Mouse (Mus musculus) neural tube, embryonic 15.5 days (tissue): Measurements from ENCODE around the gene Gm20388. TPM values are rescaled to one million over a fixed set of nuclear protein-coding genes. Genes with fewer than 3 reads are reported as not detected.
A peak's percentile ranks its signal among the peaks of the same experiment; 100 is the strongest.

ENCODE experiments used
- ATAC-seq: fragments of 200-750 bp; cut with Nextera tagmentation; 2 replicates; pipeline ENCODE4 v1.8.0; 2017; ENCODE audit warnings: mild to moderate bottlenecking, moderate TSS enrichment, moderate library complexity; ENCODE audit not compliant: low FRiP score
- H3K27ac ChIP-seq: fragments of 300-500 bp; sonication (generic); replicated peaks from 2 replicates; pipeline ENCODE4 v1.5.1; 2015; ENCODE audit warnings: mild to moderate bottlenecking, inconsistent platforms
- H3K27me3 ChIP-seq: fragments of 300-500 bp; sonication (generic); replicated peaks from 2 replicates; pipeline ENCODE4 v1.6.1; 2015; ENCODE audit warnings: inconsistent platforms
- H3K36me3 ChIP-seq: fragments of 300-500 bp; sonication (generic); 2 replicates; pipeline ENCODE4 v1.6.1; 2015; ENCODE audit warnings: inconsistent platforms
- H3K4me1 ChIP-seq: fragments of 300-500 bp; sonication (generic); 2 replicates; pipeline ENCODE4 v1.6.1; 2015; ENCODE audit warnings: inconsistent platforms
- H3K4me2 ChIP-seq: fragments of 300-500 bp; sonication (generic); 2 replicates; pipeline ENCODE4 v1.6.1; 2015; ENCODE audit warnings: inconsistent platforms, mild to moderate bottlenecking, moderate library complexity
- H3K4me3 ChIP-seq: fragments of 300-500 bp; sonication (generic); replicated peaks from 2 replicates; pipeline ENCODE4 v1.5.1; 2015; ENCODE audit warnings: mild to moderate bottlenecking, inconsistent platforms
- H3K9ac ChIP-seq: fragments of 300-500 bp; sonication (generic); replicated peaks from 2 replicates; pipeline ENCODE4 v1.6.1; 2015; ENCODE audit warnings: mild to moderate bottlenecking, inconsistent platforms
- H3K9me3 ChIP-seq: fragments of 300-500 bp; sonication (generic); replicated peaks from 2 replicates; pipeline ENCODE4 v1.6.1; 2016; ENCODE audit warnings: inconsistent platforms
- WGBS: fragments of 180-500 bp; shearing (Covaris S2); methylation state at CpG from one replicate; pipeline ENCODE4 v1.1.7; 2015; ENCODE audit warnings: mixed read lengths; 5-methylcytosine and 5-hydroxymethylcytosine counted together
- polyA plus RNA-seq: library from polyadenylated mRNA; unstranded; fragments of >200 nt; fragmentation: Nextera tagmentation; extraction: Ambion mirVana; gene quantifications from 2 replicates; pipeline ENCODE4 v1.2.1, GENCODE M21; 2015

The Gm20388 gene
- polyA plus RNA-seq, 1 experiment from 2014 or later = not detected

- Histone ChIP-seq H3K4me3 (no peak overlapping the region), H3K36me3 (no peaks in the 10 kb centered on the region), H3K9ac (no peak overlapping the region), H3K9me3 (no peaks in the 10 kb centered on the region), H3K27ac (0 out of 2 replicates have a peak overlapping the region, but pooled peaks have one; percentile 60), H3K4me1 (peaks cover 50% of the 10 kb centered on the region), H3K27me3 (no peaks in the 10 kb centered on the region), H3K4me2 (no peak overlapping the region)
- WGBS = 88% methylated on average over 10 of the region's 10 CpGs
- no peak for ATAC-seq
Measured at GRCm38 (mm10) chr8:120475462-120476201, 565.0 kb downstream of the Gm20388 start.

- Histone ChIP-seq H3K27ac (peak overlapping the region; percentile 60), H3K9me3 (no peaks in the 10 kb centered on the region), H3K36me3 (no peaks in the 10 kb centered on the region), H3K4me2 (no peak overlapping the region), H3K4me1 (peaks cover 38% of the 10 kb centered on the region), H3K27me3 (no peaks in the 10 kb centered on the region), H3K9ac (no peak overlapping the region), H3K4me3 (no peak overlapping the region)
- ATAC-seq = no peak
- WGBS = 25% methylated on average over 25 of the region's 25 CpGs
Measured at GRCm38 (mm10) chr8:120476711-120477575, 566.3 kb downstream of the Gm20388 start.

- Histone ChIP-seq H3K9me3 (no peaks in the 10 kb centered on the region), H3K27me3 (no peaks in the 10 kb centered on the region), H3K4me1 (peaks cover 28% of the 10 kb centered on the region), H3K4me2 (no peak overlapping the region), H3K9ac (no peak overlapping the region), H3K27ac (no peak overlapping the region), H3K36me3 (no peaks in the 10 kb centered on the region), H3K4me3 (no peak overlapping the region)
- ATAC-seq = no peak
- 89% methylated on average over 11 of the region's 11 CpGs for WGBS
Measured at GRCm38 (mm10) chr8:120478754-120479153, 568.1 kb downstream of the Gm20388 start.

GRCm38 (mm10) chr8:120479691-120480090 is 569.0 kb downstream of the Gm20388 start:
- no peak for ATAC-seq
- H3K9ac ChIP-seq = no peak overlapping the region
- no peaks in the 10 kb centered on the region for H3K9me3 ChIP-seq
- H3K27me3 ChIP-seq = no peaks in the 10 kb centered on the region
- H3K4me2 ChIP-seq = no peak overlapping the region
- H3K4me1 ChIP-seq = peaks cover 38% of the 10 kb centered on the region
- no peak overlapping the region for H3K27ac ChIP-seq
- H3K4me3 ChIP-seq = no peak overlapping the region
- 92% methylated on average over 4 of the region's 4 CpGs for WGBS
- no peaks in the 10 kb centered on the region for H3K36me3 ChIP-seq

GRCm38 (mm10) chr8:120482015-120482689 is 571.5 kb downstream of the Gm20388 start:
- no peaks in the 10 kb centered on the region for H3K36me3 ChIP-seq
- ATAC-seq = no peak
- H3K4me1 ChIP-seq = peaks cover 42% of the 10 kb centered on the region
- WGBS = 73% methylated on average over 9 of the region's 9 CpGs
- no peak overlapping the region for H3K27ac ChIP-seq
- no peak overlapping the region for H3K4me2 ChIP-seq
- H3K27me3 ChIP-seq = no peaks in the 10 kb centered on the region
- H3K4me3 ChIP-seq = no peak overlapping the region
- H3K9me3 ChIP-seq = no peaks in the 10 kb centered on the region
- no peak overlapping the region for H3K9ac ChIP-seq

GRCm38 (mm10) chr8:120484460-120484859 is 573.8 kb downstream of the Gm20388 start:
- Histone ChIP-seq H3K36me3 (no peaks in the 10 kb centered on the region), H3K9ac (peak overlapping the region; percentile 37), H3K4me1 (peaks cover 45% of the 10 kb centered on the region), H3K27ac (peak overlapping the region; percentile 99), H3K27me3 (no peaks in the 10 kb centered on the region), H3K4me3 (no peak overlapping the region), H3K4me2 (no peak overlapping the region; the same call in 1 of the 2 replicates), H3K9me3 (no peaks in the 10 kb centered on the region)
- 0 out of 2 replicates have a peak, but pooled peaks have one; percentile 9 for ATAC-seq
- WGBS = 19% methylated on average over 6 of the region's 6 CpGs

GRCm38 (mm10) chr8:120485116-120485515 is 574.5 kb downstream of the Gm20388 start:
- Histone ChIP-seq H3K27ac (peak overlapping the region; percentile 99), H3K4me3 (no peak overlapping the region), H3K4me2 (peak overlapping the region; percentile 7; the same call in 1 of the 2 replicates), H3K36me3 (no peaks in the 10 kb centered on the region), H3K9ac (no peak overlapping the region), H3K4me1 (peaks cover 52% of the 10 kb centered on the region), H3K27me3 (no peaks in the 10 kb centered on the region), H3K9me3 (no peaks in the 10 kb centered on the region)
- 24% methylated on average over 6 of the region's 6 CpGs for WGBS
- 0 out of 2 replicates have a peak, but pooled peaks have one; percentile 11 for ATAC-seq

- Histone ChIP-seq H3K9ac (peak overlapping the region; percentile 91; the same call in 1 of the 2 replicates), H3K4me1 (peaks cover 59% of the 10 kb centered on the region), H3K4me2 (peak overlapping the region; percentile 93), H3K4me3 (peak overlapping the region; percentile 73), H3K9me3 (no peaks in the 10 kb centered on the region), H3K27me3 (no peaks in the 10 kb centered on the region), H3K27ac (peak overlapping the region; percentile 99), H3K36me3 (no peaks in the 10 kb centered on the region)
- WGBS = 14% methylated on average over 21 of the region's 21 CpGs
- ATAC-seq = no peak
Measured at GRCm38 (mm10) chr8:120485551-120486476, 575.2 kb downstream of the Gm20388 start.

- H3K9ac ChIP-seq = peak overlapping the region; percentile 91
- H3K4me3 ChIP-seq = peak overlapping the region; percentile 73
- H3K36me3 ChIP-seq = no peaks in the 10 kb centered on the region
- peak overlapping the region; percentile 99 for H3K27ac ChIP-seq
- H3K9me3 ChIP-seq = no peaks in the 10 kb centered on the region
- 2% methylated on average over 50 of the region's 50 CpGs for WGBS
- H3K27me3 ChIP-seq = no peaks in the 10 kb centered on the region
- peak; percentile 35 for ATAC-seq
- H3K4me2 ChIP-seq = peak overlapping the region; percentile 93
- H3K4me1 ChIP-seq = peaks cover 68% of the 10 kb centered on the region
Measured at GRCm38 (mm10) chr8:120486477-120487376, 576.1 kb downstream of the Gm20388 start.

- peaks cover 74% of the 10 kb centered on the region for H3K4me1 ChIP-seq
- H3K4me2 ChIP-seq = peak overlapping the region; percentile 93
- peak overlapping the region; percentile 91 for H3K9ac ChIP-seq
- no peaks in the 10 kb centered on the region for H3K27me3 ChIP-seq
- ATAC-seq = peak; percentile 15
- H3K4me3 ChIP-seq = peak overlapping the region; percentile 73
- H3K36me3 ChIP-seq = no peaks in the 10 kb centered on the region
- 0% methylated on average over 32 of the region's 34 CpGs for WGBS
- H3K9me3 ChIP-seq = no peaks in the 10 kb centered on the region
- peak overlapping the region; percentile 99 for H3K27ac ChIP-seq
Measured at GRCm38 (mm10) chr8:120487377-120487728, 576.7 kb downstream of the Gm20388 start.
